Mouse (Mus musculus) bone marrow, adult 2 months (tissue): ENCODE measurements around the gene Krt73.

Source experiments
- CTCF ChIP-seq: fragments of 200-500 bp; IDR thresholded peaks from 2 replicates; pipeline ENCODE4 v1.5.1; 2011; ENCODE audit warnings: low read length, control low read depth; ENCODE audit not compliant: control insufficient read depth, insufficient read depth
- POLR2A ChIP-seq: fragments of 200-500 bp; IDR thresholded peaks from 2 replicates; pipeline ENCODE4 v1.6.1; 2011; ENCODE audit warnings: low read depth, mild to moderate bottlenecking, control low read depth, low read length, borderline replicate concordance; ENCODE audit not compliant: control insufficient read depth

- no peak for TF ChIP-seq POLR2A
- no peak for TF ChIP-seq CTCF
These were observed 27.3 kb upstream of the Krt73 start for GRCm38 (mm10) chr15:101829441-101829840.
